Mouse (Mus musculus) E14TG2a.4 (cell line): ENCODE data around the gene Letmd1.

ENCODE experiments used
- CTCF ChIP-seq: conservative IDR thresholded peaks from 2 replicates; pipeline ENCODE4 v1.5.1; 2014; ENCODE audit warnings: low read length
- NANOG ChIP-seq: IDR thresholded peaks from 2 replicates; pipeline ENCODE4 v1.6.1; 2014; ENCODE audit warnings: borderline replicate concordance, low read length, mixed read lengths
- POU5F1 ChIP-seq: IDR thresholded peaks from 2 replicates; pipeline ENCODE4 v1.6.1; 2014; ENCODE audit warnings: low read length, borderline replicate concordance

DNA sequence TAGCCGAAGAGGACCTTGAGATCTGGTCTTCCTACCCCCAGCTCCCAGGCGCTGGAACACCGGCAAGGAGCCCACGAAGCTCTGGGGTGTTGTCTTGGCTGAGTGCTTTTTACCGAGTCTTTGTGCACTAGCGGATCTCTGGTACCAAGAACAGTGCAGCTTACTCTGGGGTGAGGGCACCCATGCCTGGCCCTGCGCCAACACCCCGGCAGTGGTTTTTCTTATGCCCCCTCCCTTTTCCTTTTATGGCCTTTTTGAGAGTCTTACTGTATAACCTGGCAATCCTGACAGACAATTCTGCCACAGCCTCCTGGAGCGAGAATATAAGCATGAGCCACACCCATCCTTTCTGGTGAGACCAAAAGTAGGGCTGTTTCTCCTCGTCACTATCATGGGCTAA is 9.5 kb downstream of the Letmd1 start:
- TF ChIP-seq CTCF (no peak), POU5F1 (no peak), NANOG (no peak)
